Mouse (Mus musculus) brain, embryonic 14.5 days (tissue): ENCODE data around the gene Tfdp1.

Experiments used
- CTCF ChIP-seq: fragments of 200-500 bp; IDR thresholded peaks from 2 replicates; pipeline ENCODE4 v1.5.1; 2012; ENCODE audit warnings: inconsistent platforms, mild to moderate bottlenecking, moderate library complexity, borderline replicate concordance; ENCODE audit not compliant: insufficient read depth, insufficient read length; ENCODE audit errors: extremely low read depth
- POLR2A ChIP-seq: fragments of 200-500 bp; IDR thresholded peaks from 2 replicates; pipeline ENCODE4 v1.6.1; 2012; ENCODE audit warnings: mild to moderate bottlenecking, inconsistent platforms, borderline replicate concordance; ENCODE audit not compliant: poor library complexity, insufficient read depth, insufficient read length, severe bottlenecking; ENCODE audit errors: extremely low read depth

DNA sequence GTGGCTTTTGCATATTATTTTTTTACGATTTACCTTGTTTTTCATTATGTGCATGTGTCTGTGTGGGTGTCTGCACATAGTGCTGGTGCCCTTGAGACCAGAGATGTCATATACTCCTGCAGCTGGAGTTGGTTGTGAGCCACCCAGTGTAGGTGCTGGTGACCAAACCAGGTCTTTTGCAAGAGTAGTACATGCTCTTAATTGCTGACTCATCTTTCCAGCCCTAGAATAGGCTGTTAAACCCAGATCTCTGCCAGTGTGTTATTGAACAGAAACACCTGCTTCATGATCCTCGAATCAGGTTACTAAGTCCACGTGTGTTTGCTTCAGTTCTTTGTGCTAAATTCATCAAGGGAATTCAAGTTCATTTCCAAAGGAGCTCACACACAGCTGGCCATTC is 23.6 kb upstream of the Tfdp1 start:
- TF ChIP-seq POLR2A: no peak
- TF ChIP-seq CTCF: no peak
